Mouse (Mus musculus): ENCODE data around the gene Creld1. TPM values are rescaled to one million over a fixed set of nuclear protein-coding genes. Genes with fewer than 3 reads are reported as not detected.
A peak's percentile ranks its signal among the peaks of the same experiment; 100 is the strongest.

Creld1 gene
- polyA plus RNA-seq, 1 experiment from 2014 or later: 11.2 TPM

DNA sequence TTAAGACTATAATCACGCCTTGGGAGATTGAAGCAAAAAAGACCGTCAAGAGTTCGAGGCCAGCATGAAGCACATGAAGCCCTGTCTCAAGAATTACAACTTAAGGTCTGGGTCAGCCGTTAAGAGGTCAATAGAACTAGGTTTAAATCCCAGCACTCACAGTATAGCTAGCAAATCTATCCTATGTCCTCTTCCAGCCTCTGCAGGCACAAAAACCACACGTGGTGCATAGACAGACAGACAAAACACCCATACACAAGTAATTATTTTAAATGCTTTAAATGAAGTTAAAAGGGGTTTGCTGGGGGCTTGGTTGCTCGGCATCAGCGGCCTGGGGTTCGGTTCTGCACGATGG is 41.0 kb upstream of the Creld1 start:
- ATAC-seq (ENCODE audit: insufficient number of reproducible peaks, low FRiP score, low TSS enrichment, low read depth) (0 out of 2 replicates have a peak, but pooled peaks have one; percentile 12), DNase-seq (ENCODE audit: low spot score) (no peak)
- peak overlapping the region; percentile 99 for H3K4me3 ChIP-seq (ENCODE audit: low read depth, low read length)
- H3K4me1 ChIP-seq (ENCODE audit: control insufficient read depth, insufficient read depth, low read length): 0 out of 2 replicates have a peak, but pooled peaks cover 4% of the 10 kb centered on the region
- H3K9me3 ChIP-seq (ENCODE audit: control insufficient read depth, low read length): no peaks in the 10 kb centered on the region
- no peaks in the 10 kb centered on the region for H3K36me3 ChIP-seq (ENCODE audit: control insufficient read depth, insufficient read depth, low read length)
- H3K4me2 ChIP-seq (ENCODE audit: low read depth, severe bottlenecking): peak overlapping the region; percentile 90
- H3K27me3 ChIP-seq (ENCODE audit: control insufficient read depth, insufficient read depth, low read length): no peaks in the 10 kb centered on the region
- WGBS: 42% methylated on average over 9 of the region's 9 CpGs
- H3K9ac ChIP-seq (ENCODE audit: low read length): peak overlapping the region; percentile 94
- H3K27ac ChIP-seq (replicated peaks; ENCODE audit: low read depth, low read length): no peak overlapping the region

DNA sequence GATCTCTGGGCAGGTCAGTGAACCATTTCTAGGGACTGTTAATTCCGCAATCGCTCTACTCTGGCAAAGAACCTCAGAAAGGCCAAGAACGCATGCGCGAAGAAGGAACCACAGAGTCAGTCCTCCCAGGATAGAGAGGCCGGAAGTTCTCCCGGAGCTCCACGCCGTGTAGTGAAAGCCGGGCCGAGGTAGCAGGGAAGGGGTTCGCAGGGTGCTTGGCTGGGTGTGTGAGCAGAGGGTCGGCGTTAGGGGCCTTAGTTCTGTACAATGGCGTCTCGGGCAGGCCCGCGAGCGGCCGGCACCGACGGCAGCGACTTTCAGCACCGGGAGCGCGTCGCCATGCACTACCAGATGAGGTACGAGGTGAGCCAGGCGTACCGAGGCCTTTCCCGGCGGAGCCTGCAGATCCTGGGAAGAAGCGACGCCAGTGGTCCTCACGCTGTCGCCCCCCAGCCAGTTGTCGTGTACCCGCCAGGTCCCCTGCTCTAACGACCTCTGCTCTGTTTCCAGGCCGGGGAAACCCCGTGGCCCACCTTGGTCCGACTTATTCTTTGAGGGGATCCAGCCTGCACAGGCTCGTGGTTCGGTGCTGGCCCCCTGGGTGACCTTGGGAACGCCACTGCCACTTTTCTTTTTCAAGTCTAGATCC is 40.5 kb upstream of the Creld1 start, which contains the start of gene Jagn1:
Jagn1 (plus strand) TSS at position 128 of the 649 bp plus-strand sequence.
- Histone ChIP-seq H3K27me3 (ENCODE audit: control insufficient read depth, insufficient read depth, low read length) (no peaks in the 10 kb centered on the region), H3K9me3 (ENCODE audit: control insufficient read depth, low read length) (no peaks in the 10 kb centered on the region), H3K36me3 (ENCODE audit: control insufficient read depth, insufficient read depth, low read length) (peaks cover 5% of the 10 kb centered on the region), H3K9ac (ENCODE audit: low read length) (peak within 1 kb of the TSS; percentile 94), H3K27ac (replicated peaks; ENCODE audit: low read depth, low read length) (no peak within 1 kb of the TSS), H3K4me1 (ENCODE audit: control insufficient read depth, insufficient read depth, low read length) (0 out of 2 replicates have a peak, but pooled peaks cover 4% of the 10 kb centered on the region), H3K4me2 (ENCODE audit: low read depth, severe bottlenecking) (peak within 1 kb of the TSS; percentile 90), H3K4me3 (ENCODE audit: low read depth, low read length) (peak within 1 kb of the TSS; percentile 99)
- WGBS: under 1% methylated on average over 45 of the region's 45 CpGs
- ATAC-seq (ENCODE audit: insufficient number of reproducible peaks, low FRiP score, low TSS enrichment, low read depth): peak; percentile 85
- peak; percentile 98 for DNase-seq (ENCODE audit: low spot score)

DNA sequence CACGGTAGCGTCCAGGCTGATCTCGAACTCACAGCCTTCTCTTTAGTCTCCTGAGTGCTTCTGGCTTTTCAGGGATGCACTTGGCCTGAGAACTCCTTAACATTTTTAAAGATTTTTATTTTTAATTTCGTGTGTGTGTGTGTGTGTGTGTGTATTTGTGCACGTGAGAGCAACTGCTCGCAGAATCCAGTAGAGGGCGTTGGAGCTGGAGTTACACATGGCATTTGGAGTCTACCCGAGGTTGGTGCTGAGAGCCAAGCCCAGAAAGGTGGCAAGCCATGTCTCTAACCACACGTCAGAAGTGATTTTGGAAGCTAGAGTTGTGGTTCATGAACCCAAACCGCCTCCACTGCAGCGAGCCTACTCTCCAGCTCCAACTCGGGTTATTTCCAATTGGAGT is 40.0 kb upstream of the Creld1 start:
- Histone ChIP-seq H3K36me3 (ENCODE audit: control insufficient read depth, insufficient read depth, low read length) (peaks cover 10% of the 10 kb centered on the region), H3K9me3 (ENCODE audit: control insufficient read depth, low read length) (no peaks in the 10 kb centered on the region), H3K4me1 (ENCODE audit: control insufficient read depth, insufficient read depth, low read length) (0 out of 2 replicates have a peak, but pooled peaks cover 4% of the 10 kb centered on the region), H3K27ac (replicated peaks; ENCODE audit: low read depth, low read length) (no peak overlapping the region), H3K9ac (ENCODE audit: low read length) (peak overlapping the region; percentile 94), H3K4me3 (ENCODE audit: low read depth, low read length) (peak overlapping the region; percentile 99), H3K4me2 (ENCODE audit: low read depth, severe bottlenecking) (peak overlapping the region; percentile 90), H3K27me3 (ENCODE audit: control insufficient read depth, insufficient read depth, low read length) (no peaks in the 10 kb centered on the region)
- ATAC-seq (ENCODE audit: insufficient number of reproducible peaks, low FRiP score, low TSS enrichment, low read depth) (no peak; the same call in 1 of the 2 replicates), DNase-seq (ENCODE audit: low spot score) (no peak)
- WGBS: 45% methylated on average over 12 of the region's 12 CpGs

DNA sequence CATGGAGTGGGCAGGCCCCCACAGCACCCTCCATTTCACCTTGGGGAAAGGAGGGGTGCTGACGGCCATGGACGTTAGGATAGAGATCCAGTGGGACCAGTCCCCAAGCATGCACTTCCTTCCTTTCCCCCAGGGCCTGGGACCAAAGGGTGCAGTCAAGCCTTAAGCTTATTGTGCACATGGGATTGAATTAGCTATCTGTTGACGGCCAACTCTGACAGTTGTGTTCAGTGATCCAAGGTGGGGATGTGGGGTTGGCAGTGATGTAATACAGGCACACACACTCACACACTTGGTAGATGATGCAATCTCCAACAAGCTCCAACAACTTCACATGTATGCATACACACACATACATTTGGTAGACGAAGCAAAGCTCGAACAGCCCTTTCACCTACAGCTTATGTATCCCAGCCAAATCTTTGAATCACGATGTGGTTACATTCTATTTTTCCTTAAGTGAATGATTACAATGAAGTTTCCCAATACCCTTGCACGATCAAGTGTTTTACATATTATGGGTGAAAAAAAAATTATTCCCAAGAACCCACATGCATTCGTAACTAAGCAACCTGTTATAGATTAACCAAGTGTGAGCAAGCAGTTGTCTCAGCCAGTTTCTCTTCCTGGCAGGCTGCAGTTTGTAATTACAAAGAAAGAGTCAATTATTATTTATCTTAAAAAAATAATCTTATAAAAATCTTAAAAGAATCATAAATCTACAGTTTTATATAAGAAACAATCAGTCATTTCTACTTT is 38.7 kb upstream of the Creld1 start:
- no peak for DNase-seq (ENCODE audit: low spot score)
- no peak for ATAC-seq (ENCODE audit: insufficient number of reproducible peaks, low FRiP score, low TSS enrichment, low read depth)
- H3K4me1 ChIP-seq (ENCODE audit: control insufficient read depth, insufficient read depth, low read length): 0 out of 2 replicates have a peak, but pooled peaks cover 4% of the 10 kb centered on the region
- 95% methylated on average over 7 of the region's 8 CpGs for WGBS
- peaks cover 16% of the 10 kb centered on the region for H3K36me3 ChIP-seq (ENCODE audit: control insufficient read depth, insufficient read depth, low read length)
- H3K27me3 ChIP-seq (ENCODE audit: control insufficient read depth, insufficient read depth, low read length): no peaks in the 10 kb centered on the region
- H3K9ac ChIP-seq (ENCODE audit: low read length): no peak overlapping the region
- no peak overlapping the region for H3K4me3 ChIP-seq (ENCODE audit: low read depth, low read length)
- H3K9me3 ChIP-seq (ENCODE audit: control insufficient read depth, low read length): no peaks in the 10 kb centered on the region
- H3K27ac ChIP-seq (replicated peaks; ENCODE audit: low read depth, low read length): no peak overlapping the region
- no peak overlapping the region for H3K4me2 ChIP-seq (ENCODE audit: low read depth, severe bottlenecking)

DNA sequence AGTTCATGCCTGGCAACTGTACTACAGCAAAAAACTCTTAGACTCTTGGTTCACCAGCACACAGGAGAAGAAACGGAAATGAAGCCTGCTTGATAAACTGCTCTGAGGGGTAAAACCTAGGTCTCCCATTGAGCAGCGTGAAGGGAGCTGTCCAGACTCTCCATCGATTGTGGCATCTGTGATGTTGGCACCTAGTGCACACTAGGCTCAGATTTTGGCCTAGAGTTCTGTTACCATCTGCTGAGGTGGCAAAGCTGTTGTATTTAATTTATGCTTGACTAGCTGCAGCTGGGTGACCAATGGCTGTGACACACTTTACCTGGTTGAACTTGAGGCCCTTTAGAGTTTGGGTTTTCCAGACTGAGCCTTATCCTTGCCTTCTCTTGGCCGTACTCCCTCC is 35.5 kb upstream of the Creld1 start:
- DNase-seq (ENCODE audit: low spot score) (no peak), ATAC-seq (ENCODE audit: insufficient number of reproducible peaks, low FRiP score, low TSS enrichment, low read depth) (no peak)
- H3K27me3 ChIP-seq (ENCODE audit: control insufficient read depth, insufficient read depth, low read length): no peaks in the 10 kb centered on the region
- no peak overlapping the region for H3K27ac ChIP-seq (replicated peaks; ENCODE audit: low read depth, low read length)
- no peaks in the 10 kb centered on the region for H3K9me3 ChIP-seq (ENCODE audit: control insufficient read depth, low read length)
- H3K4me3 ChIP-seq (ENCODE audit: low read depth, low read length): no peak overlapping the region
- 91% methylated on average over 4 of the region's 4 CpGs for WGBS
- no peak overlapping the region for H3K9ac ChIP-seq (ENCODE audit: low read length)
- H3K4me1 ChIP-seq (ENCODE audit: control insufficient read depth, insufficient read depth, low read length): 0 out of 2 replicates have a peak, but pooled peaks cover 4% of the 10 kb centered on the region
- H3K4me2 ChIP-seq (ENCODE audit: low read depth, severe bottlenecking): no peak overlapping the region
- peaks cover 16% of the 10 kb centered on the region for H3K36me3 ChIP-seq (ENCODE audit: control insufficient read depth, insufficient read depth, low read length)

DNA sequence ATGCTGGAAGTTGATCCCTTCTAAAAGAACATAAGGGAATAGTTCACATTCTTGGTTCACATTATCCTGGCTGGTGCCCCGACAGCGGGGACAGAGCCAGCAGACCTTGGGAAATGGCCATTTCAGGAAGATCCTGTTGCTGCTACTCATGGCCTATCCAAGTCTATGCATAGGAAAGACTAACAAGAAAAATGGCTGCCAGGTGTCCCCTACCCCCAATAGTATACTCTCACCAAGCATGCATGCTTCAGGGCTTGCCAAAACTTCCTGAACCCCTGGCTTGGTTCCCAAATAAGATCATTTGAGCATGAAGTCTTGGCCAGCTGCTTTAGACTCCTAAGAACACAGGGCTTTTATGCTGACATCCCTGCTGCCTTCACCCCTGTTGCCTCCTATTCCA is 31.3 kb upstream of the Creld1 start:
- WGBS: 81% methylated on average over 2 of the region's 2 CpGs
- Histone ChIP-seq H3K27me3 (ENCODE audit: control insufficient read depth, insufficient read depth, low read length) (no peaks in the 10 kb centered on the region), H3K9me3 (ENCODE audit: control insufficient read depth, low read length) (no peaks in the 10 kb centered on the region), H3K4me3 (ENCODE audit: low read depth, low read length) (no peak overlapping the region), H3K27ac (replicated peaks; ENCODE audit: low read depth, low read length) (no peak overlapping the region), H3K4me2 (ENCODE audit: low read depth, severe bottlenecking) (no peak overlapping the region), H3K9ac (ENCODE audit: low read length) (no peak overlapping the region), H3K36me3 (ENCODE audit: control insufficient read depth, insufficient read depth, low read length) (peaks cover 16% of the 10 kb centered on the region), H3K4me1 (ENCODE audit: control insufficient read depth, insufficient read depth, low read length) (no peaks in the 10 kb centered on the region)
- ATAC-seq (ENCODE audit: insufficient number of reproducible peaks, low FRiP score, low TSS enrichment, low read depth) (no peak), DNase-seq (ENCODE audit: low spot score) (no peak)

DNA sequence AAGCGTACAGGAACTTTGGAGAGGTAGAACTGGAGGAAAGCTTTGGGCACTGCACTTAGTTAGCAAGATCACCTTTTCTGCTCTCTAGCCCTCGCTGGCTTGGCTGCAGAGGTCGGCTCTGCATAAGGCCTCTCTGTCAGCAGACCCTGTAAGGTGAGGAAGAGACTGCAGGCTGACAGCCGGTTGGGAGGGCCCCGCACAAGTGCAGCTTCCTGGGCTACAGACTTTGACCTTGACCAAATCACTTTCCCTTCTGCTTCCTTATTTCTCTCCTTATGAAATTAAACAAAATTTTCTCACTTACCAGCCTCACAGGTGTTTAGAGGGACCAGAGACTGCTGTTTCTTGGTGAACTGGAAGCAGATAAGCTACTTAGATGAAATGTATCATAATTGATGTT is 28.1 kb upstream of the Creld1 start:
- no peak overlapping the region for H3K27ac ChIP-seq (replicated peaks; ENCODE audit: low read depth, low read length)
- DNase-seq (ENCODE audit: low spot score): no peak

DNA sequence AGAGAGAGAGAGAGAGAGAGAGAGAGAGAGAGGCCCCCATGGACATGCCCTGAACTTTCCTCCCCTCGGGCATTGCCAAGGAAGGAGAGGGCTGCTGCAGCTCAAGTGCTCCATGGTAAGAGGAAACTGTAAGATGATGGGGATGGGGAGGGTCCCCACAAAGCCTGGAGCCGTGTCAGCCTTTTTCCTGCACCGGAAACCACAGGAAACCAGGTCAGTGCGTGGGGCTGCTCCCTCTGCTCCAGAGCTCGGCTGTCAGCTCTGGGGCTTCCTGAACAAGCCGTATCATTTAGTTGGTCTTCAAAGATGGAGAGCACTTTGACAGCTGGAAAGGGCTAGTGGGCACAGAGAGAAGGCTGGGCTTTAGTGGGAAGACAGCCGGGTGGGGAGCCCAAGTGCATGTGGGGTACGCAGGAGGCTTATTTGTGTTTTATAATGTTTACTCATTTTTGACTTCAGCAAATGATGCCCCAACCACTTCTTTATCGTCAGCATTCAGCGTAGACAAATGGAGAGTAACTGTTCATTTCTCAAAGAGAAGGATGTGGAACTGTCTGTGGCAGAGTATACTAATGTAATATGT is 25.1 kb upstream of the Creld1 start, which contains the start of gene Il17re:
Il17re (plus strand) TSS at position 533 of the 583 bp plus-strand sequence.
- DNase-seq (ENCODE audit: low spot score) (no peak), ATAC-seq (ENCODE audit: insufficient number of reproducible peaks, low FRiP score, low TSS enrichment, low read depth) (no peak)
- no peak within 1 kb of the TSS for H3K27ac ChIP-seq (replicated peaks; ENCODE audit: low read depth, low read length)
- H3K4me2 ChIP-seq (ENCODE audit: low read depth, severe bottlenecking): no peak within 1 kb of the TSS
- H3K36me3 ChIP-seq (ENCODE audit: control insufficient read depth, insufficient read depth, low read length): no peaks in the 10 kb centered on the region
- H3K4me1 ChIP-seq (ENCODE audit: control insufficient read depth, insufficient read depth, low read length): no peaks in the 10 kb centered on the region
- H3K9ac ChIP-seq (ENCODE audit: low read length): no peak within 1 kb of the TSS
- H3K4me3 ChIP-seq (ENCODE audit: low read depth, low read length): no peak within 1 kb of the TSS
- no peaks in the 10 kb centered on the region for H3K27me3 ChIP-seq (ENCODE audit: control insufficient read depth, insufficient read depth, low read length)
- 71% methylated on average over 10 of the region's 10 CpGs for WGBS
- no peaks in the 10 kb centered on the region for H3K9me3 ChIP-seq (ENCODE audit: control insufficient read depth, low read length)

More for the DNA sequence above, 28.1 kb upstream of the Creld1 start:
- Histone ChIP-seq H3K9me3 (ENCODE audit: control insufficient read depth, low read length) (no peaks in the 10 kb centered on the region), H3K36me3 (ENCODE audit: control insufficient read depth, insufficient read depth, low read length) (no peaks in the 10 kb centered on the region), H3K4me1 (ENCODE audit: control insufficient read depth, insufficient read depth, low read length) (no peaks in the 10 kb centered on the region), H3K4me2 (ENCODE audit: low read depth, severe bottlenecking) (no peak overlapping the region), H3K4me3 (ENCODE audit: low read depth, low read length) (no peak overlapping the region), H3K27me3 (ENCODE audit: control insufficient read depth, insufficient read depth, low read length) (no peaks in the 10 kb centered on the region), H3K9ac (ENCODE audit: low read length) (no peak overlapping the region)
- WGBS: 62% methylated on average over 5 of the region's 5 CpGs
- ATAC-seq (ENCODE audit: insufficient number of reproducible peaks, low FRiP score, low TSS enrichment, low read depth): no peak
